Mouse (Mus musculus) embryonic stem cell, embryonic (primary cell): ENCODE data around the gene AA467197.

Experiments
- CTCF ChIA-PET, 4 experiments: fragments of 300-600 bp in 2 of 4; fragments of 350-600 bp in 2 of 4; sonication (Branson Sonifier 250); formaldehyde crosslinking; loops; one replicate each; lab custom pipeline; 2022; ENCODE audit warnings: inconsistent platforms in 2 of 4; lab: Charles Lee
- POLR2A ChIA-PET, 4 experiments: fragments of 300-600 bp in 2 of 4; fragments of 350-600 bp in 2 of 4; sonication (Branson Sonifier 250); formaldehyde crosslinking; loops; one replicate each; lab custom pipeline; 2022; ENCODE audit warnings: antibody characterized with exemption in 4 of 4, inconsistent platforms in 1 of 4; lab: Charles Lee

AA467197 gene

GRCm38 (mm10) chr2:122630465-122631225 lies 6.1 kb upstream of the AA467197 start:
- POLR2A ChIA-PET, result interaction anchor here in 3 of 4 experiments (0.6 to 1.9 kb wide), 22 partner anchors 19 to 535 kb away, joined by 3 to 13 read pairs (median 4); partner anchors contain the start of genes Gatm (in 2 of the 3), Bloc1s6 (in 1 of the 3) and Shf (in 1 of the 3)
- CTCF ChIA-PET, result interaction anchor here in 2 of 4 experiments (0.8 to 2.5 kb wide), 7 partner anchors 36 to 397 kb away, joined by 3 to 35 read pairs (median 7); no protein-coding TSS in a partner anchor

GRCm38 (mm10) chr2:122631226-122631801 lies 5.5 kb upstream of the AA467197 start:
- POLR2A ChIA-PET, result interaction anchor here in 2 of 4 experiments (0.6 to 1.9 kb wide), 22 partner anchors 20 to 506 kb away, joined by 3 to 13 read pairs (median 4); partner anchors contain the start of genes Gatm (in 2 of the 2), Bloc1s6 (in 1 of the 2) and Shf (in 1 of the 2)
- CTCF ChIA-PET, result interaction anchor here in 3 of 4 experiments (0.6 to 1.6 kb wide), 7 partner anchors 35 to 397 kb away, joined by 3 to 9 read pairs (median 3); no protein-coding TSS in a partner anchor

GRCm38 (mm10) chr2:122637526-122637997 lies 776 bp downstream of the AA467197 start:
- ChIA-PET CTCF (interaction anchor here in 2 of 4 experiments (1.1 to 1.8 kb wide), 3 partner anchors 28 to 31 kb away, joined by 4 read pairs; no protein-coding TSS in a partner anchor), POLR2A (interaction anchor here in 2 of 4 experiments (0.7 to 1.7 kb wide), 2 partner anchors 14 to 33 kb away, joined by 3 to 5 read pairs; no protein-coding TSS in a partner anchor)

GRCm38 (mm10) chr2:122638029-122638428 lies 1.2 kb downstream of the AA467197 start:
- ChIA-PET CTCF (interaction anchor here in 2 of 4 experiments (1.1 to 1.8 kb wide), 3 partner anchors 28 to 30 kb away, joined by 4 read pairs; no protein-coding TSS in a partner anchor), POLR2A (interaction anchor here in 3 of 4 experiments (0.7 to 1.7 kb wide), 3 partner anchors 14 to 33 kb away, joined by 3 to 5 read pairs (median 3); no protein-coding TSS in a partner anchor)

- CTCF ChIA-PET, result interaction anchor here in 2 of 4 experiments (1.1 to 1.8 kb wide), 3 partner anchors 27 to 29 kb away, joined by 4 read pairs; no protein-coding TSS in a partner anchor
- POLR2A ChIA-PET, result interaction anchor here in 2 of 4 experiments (1.2 to 1.7 kb wide), 3 partner anchors 13 to 19 kb away, joined by 3 to 7 read pairs (median 5); no protein-coding TSS in a partner anchor
These were observed 1.9 kb downstream of the AA467197 start for GRCm38 (mm10) chr2:122638673-122639072.

GRCm38 (mm10) chr2:122652096-122653084 lies 15.6 kb downstream of the AA467197 start:
- ChIA-PET POLR2A (interaction anchor here in 2 of 4 experiments (0.9 to 3.0 kb wide), 4 partner anchors 10 to 22 kb away, joined by 4 to 7 read pairs (median 5); no protein-coding TSS in a partner anchor), CTCF (interaction anchor here in 1 of 4 experiments (0.6 to 1.0 kb wide), 3 partner anchors 9 to 85 kb away, joined by 3 to 5 read pairs (median 3); no protein-coding TSS in a partner anchor)

GRCm38 (mm10) chr2:122656052-122656451 lies 19.3 kb downstream of the AA467197 start:
- POLR2A ChIA-PET, result no interaction called here
- CTCF ChIA-PET, result interaction anchor here in 2 of 4 experiments (0.9 to 3.7 kb wide), 2 partner anchors 10 to 11 kb away, joined by 3 to 24 read pairs; no protein-coding TSS in a partner anchor

- CTCF ChIA-PET, result interaction anchor here in 1 of 4 experiments (3.7 kb wide), 1 partner anchor 10 kb away, joined by 24 read pairs; no protein-coding TSS in a partner anchor
- POLR2A ChIA-PET, result interaction anchor here in 1 of 4 experiments (0.6 kb wide), 1 partner anchor 321 kb away, joined by 3 read pairs; no protein-coding TSS in a partner anchor
These were observed 20.0 kb downstream of the AA467197 start for GRCm38 (mm10) chr2:122656767-122657166.

GRCm38 (mm10) chr2:122657707-122658524 lies 21.1 kb downstream of the AA467197 start:
- ChIA-PET CTCF (interaction anchor here in 3 of 4 experiments (0.5 to 3.7 kb wide), 4 partner anchors 8 to 423 kb away, joined by 3 to 24 read pairs (median 4); partner anchors contain the start of gene Sord (in 1 of the 3)), POLR2A (interaction anchor here in 3 of 4 experiments (0.5 to 1.2 kb wide), 8 partner anchors 8 to 1314 kb away, joined by 3 to 4 read pairs (median 3); no protein-coding TSS in a partner anchor)

- CTCF ChIA-PET, result interaction anchor here in 2 of 4 experiments (0.5 to 0.7 kb wide), 2 partner anchors 87 to 110 kb away, joined by 3 to 4 read pairs; no protein-coding TSS in a partner anchor
- POLR2A ChIA-PET, result interaction anchor here in 1 of 4 experiments (1.2 kb wide), 1 partner anchor 283 kb away, joined by 3 read pairs; no protein-coding TSS in a partner anchor
These were observed 23.0 kb downstream of the AA467197 start for GRCm38 (mm10) chr2:122659825-122660224.

GRCm38 (mm10) chr2:122665253-122665972 lies 28.6 kb downstream of the AA467197 start:
- POLR2A ChIA-PET, result interaction anchor here in 1 of 4 experiments (1.8 kb wide), 1 partner anchor 34 kb away, joined by 6 read pairs; no protein-coding TSS in a partner anchor
- CTCF ChIA-PET, result interaction anchor here in 3 of 4 experiments (0.5 to 3.7 kb wide), 17 partner anchors 7 to 728 kb away, joined by 3 to 24 read pairs (median 4); partner anchors contain the start of genes B2m (in 1 of the 3) and Shf (in 1 of the 3)

- CTCF ChIA-PET, result interaction anchor here (0.6 to 3.7 kb wide), 21 partner anchors 8 to 729 kb away, joined by 3 to 24 read pairs (median 4); partner anchors contain the start of genes B2m (in 1 of the 4), Duoxa1 (in 1 of the 4) and Shf (in 1 of the 4)
- POLR2A ChIA-PET, result interaction anchor here in 1 of 4 experiments (1.1 to 1.8 kb wide), 2 partner anchors 8 to 35 kb away, joined by 3 to 6 read pairs; no protein-coding TSS in a partner anchor
These were observed 29.4 kb downstream of the AA467197 start for GRCm38 (mm10) chr2:122665973-122666875.

- ChIA-PET CTCF (interaction anchor here in 2 of 4 experiments (0.5 to 3.7 kb wide), 6 partner anchors 11 to 290 kb away, joined by 3 to 24 read pairs (median 4); no protein-coding TSS in a partner anchor), POLR2A (no interaction called here)
These were observed 31.1 kb downstream of the AA467197 start for GRCm38 (mm10) chr2:122667856-122668255.

GRCm38 (mm10) chr2:122671714-122672113 lies 34.9 kb downstream of the AA467197 start:
- ChIA-PET CTCF (no interaction called here), POLR2A (no interaction called here)
